Mouse (Mus musculus): Measurements from ENCODE around the gene Efna4.

The Efna4 gene

GRCm38 (mm10) chr3:89308089-89308488 lies 29.7 kb downstream of the Efna4 start:
- DNase-seq (ENCODE audit: extremely low read depth, low read depth, low spot score), result no peak

DNA sequence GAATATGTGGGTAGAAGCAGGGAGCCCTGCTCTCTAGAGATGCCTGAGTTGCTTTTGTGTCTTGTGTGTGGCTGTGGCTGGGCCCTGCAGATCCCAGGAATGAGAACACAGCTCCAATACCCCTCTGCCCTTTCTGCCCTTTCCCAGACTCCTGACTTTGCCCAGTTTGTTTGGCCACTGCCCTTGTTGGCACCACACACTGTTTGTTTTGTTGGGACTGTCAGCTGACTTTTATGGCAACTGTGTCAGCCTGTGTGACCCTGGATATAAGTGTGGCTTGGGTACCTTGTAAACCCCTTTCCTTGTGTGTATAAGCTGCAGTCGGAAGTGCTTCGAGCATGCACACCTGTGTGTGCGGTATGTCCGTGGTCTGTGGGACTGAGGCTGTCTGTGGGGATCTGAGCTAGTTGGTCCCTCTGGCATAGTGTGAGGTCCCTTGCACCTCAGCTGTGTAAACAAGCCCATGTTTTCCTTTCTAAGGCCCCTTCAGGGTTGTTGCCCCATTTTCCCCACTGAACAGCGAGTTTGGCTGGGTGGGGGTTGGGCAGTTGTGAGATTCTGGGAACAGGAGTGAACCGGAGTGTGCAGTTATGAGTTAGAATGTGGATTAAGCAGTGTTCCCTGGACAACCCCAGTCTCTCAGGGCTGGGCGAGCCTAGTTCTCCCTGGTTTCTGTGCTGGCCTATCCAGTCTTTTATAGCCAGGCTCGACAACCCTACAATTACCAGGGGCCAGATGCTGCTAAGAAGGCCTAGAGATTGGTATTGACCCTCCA lies 32.1 kb downstream of the Efna4 start:
- no peak for DNase-seq (ENCODE audit: extremely low read depth, low read depth, low spot score)

DNA sequence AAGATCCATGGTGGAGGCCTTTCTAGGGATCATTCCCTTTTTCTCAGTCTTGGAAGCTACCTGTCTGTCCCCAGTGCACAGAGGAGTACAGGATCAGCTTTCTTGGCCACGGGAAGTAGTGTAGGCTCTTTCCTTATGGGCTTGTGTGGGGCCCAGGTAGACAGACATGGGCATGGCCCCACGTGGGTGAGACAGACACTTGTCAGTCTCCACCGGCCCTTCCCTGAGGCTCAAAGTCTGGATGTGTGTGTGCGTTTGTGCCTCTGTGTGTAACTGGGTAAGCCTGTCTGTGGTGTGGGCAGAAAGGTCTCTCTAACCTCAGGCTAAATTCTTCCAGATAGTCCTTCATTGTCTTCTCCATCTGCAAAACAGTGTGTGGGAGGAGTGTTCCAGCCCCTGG lies 32.7 kb downstream of the Efna4 start:
- DNase-seq (ENCODE audit: extremely low read depth, low read depth, low spot score), result no peak

- no peak for DNase-seq (ENCODE audit: extremely low read depth, low read depth, low spot score)
Observed at GRCm38 (mm10) chr3:89304440-89304839, 33.4 kb downstream of the Efna4 start.

DNA sequence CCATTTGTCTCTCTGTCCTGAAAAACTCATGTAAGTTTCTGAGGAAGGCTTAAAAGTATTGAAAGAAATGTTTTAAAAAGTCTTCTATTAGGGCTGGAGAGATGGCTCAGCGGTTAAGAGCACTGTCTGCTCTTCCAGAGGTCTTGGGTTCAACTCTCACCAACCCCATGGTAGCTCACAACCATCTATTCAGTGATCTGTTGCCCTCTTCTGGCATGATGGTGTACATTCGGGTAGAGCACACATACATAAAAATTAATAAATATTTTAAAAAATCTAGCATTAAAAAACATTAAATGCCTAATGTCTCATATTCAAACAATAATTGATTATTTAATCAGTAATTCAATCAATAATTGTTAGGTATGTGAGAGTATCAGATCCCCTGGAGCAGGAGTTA lies 37.3 kb downstream of the Efna4 start:
- DNase-seq (ENCODE audit: extremely low read depth, low read depth, low spot score), result no peak

DNA sequence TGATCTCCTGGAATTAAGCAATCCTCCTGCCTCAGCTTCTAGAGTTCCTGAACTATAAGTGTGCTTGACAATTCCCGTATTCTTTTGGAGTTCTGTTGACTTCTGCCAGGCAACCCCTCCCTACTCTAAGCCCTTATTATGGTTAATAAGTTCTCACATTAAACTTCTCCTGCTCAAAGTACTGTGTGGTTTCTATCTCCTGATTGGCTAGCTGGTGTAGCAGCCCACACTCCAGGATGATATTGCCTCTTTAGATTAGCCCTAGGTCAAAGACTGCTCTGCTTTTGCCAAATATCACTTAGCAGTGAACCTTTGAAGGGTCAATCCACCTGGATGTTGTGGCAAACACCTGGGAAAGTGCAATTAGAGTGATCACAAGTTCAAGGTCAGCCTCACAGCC lies 37.8 kb downstream of the Efna4 start:
- no peak for DNase-seq (ENCODE audit: extremely low read depth, low read depth, low spot score)

GRCm38 (mm10) chr3:89299499-89299898 lies 38.3 kb downstream of the Efna4 start:
- no peak for DNase-seq (ENCODE audit: extremely low read depth, low read depth, low spot score)

DNA sequence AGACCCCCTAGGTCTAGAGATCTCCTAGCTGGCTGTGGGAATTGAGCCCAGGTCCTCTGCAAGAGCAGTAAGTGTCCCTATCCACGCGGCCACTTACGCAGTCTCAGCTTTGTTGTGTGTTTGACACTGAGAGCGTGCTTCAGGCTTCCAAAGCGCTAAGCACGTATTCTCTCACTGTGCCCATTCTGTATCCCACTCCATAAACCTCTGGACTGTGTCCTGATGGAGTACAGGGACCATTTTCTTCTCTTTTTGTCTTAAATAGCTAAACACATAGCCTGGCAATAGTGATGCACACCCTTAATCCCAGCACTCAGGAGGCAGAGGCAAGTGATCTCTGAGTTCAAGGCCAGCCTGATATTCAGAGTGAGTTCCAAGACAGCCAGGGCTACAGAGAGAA lies 38.9 kb downstream of the Efna4 start:
- DNase-seq (ENCODE audit: extremely low read depth, low read depth, low spot score), result no peak

GRCm38 (mm10) chr3:89296761-89297396 lies 40.9 kb downstream of the Efna4 start:
- DNase-seq (ENCODE audit: extremely low read depth, low read depth, low spot score), result no peak

- DNase-seq (ENCODE audit: extremely low read depth, low read depth, low spot score), result no peak
Observed at GRCm38 (mm10) chr3:89295685-89296230, 42.1 kb downstream of the Efna4 start.

DNA sequence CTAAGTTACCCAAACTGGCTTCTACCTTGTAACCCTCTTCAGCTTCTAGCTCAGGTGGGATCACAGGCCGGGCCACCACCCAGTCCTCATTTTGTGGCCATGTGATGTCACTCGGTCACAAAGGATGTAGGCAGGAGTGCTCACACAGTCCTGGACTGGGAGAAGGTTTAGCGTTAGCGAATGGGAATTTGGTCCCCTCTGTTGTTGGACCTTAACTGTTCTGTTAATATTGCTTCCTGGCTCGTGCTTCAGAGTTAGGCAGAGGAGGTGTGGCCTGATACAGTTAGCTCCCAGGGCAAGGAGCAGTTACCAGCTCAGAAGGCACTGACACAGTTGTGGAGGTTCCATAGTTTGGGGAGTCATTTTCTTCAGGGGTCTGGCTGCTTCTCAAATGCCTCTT lies 43.6 kb downstream of the Efna4 start:
- no peak for DNase-seq (ENCODE audit: extremely low read depth, low read depth, low spot score)

GRCm38 (mm10) chr3:89293247-89293918 lies 44.4 kb downstream of the Efna4 start:
- no peak for DNase-seq (ENCODE audit: extremely low read depth, low read depth, low spot score)

- no peak for DNase-seq (ENCODE audit: extremely low read depth, low read depth, low spot score)
Observed at GRCm38 (mm10) chr3:89292303-89292702, 45.5 kb downstream of the Efna4 start.

GRCm38 (mm10) chr3:89291874-89292273 lies 46.0 kb downstream of the Efna4 start:
- DNase-seq (ENCODE audit: extremely low read depth, low read depth, low spot score), result no peak

GRCm38 (mm10) chr3:89288503-89288928 lies 49.3 kb downstream of the Efna4 start:
- no peak for DNase-seq (ENCODE audit: extremely low read depth, low read depth, low spot score)

- DNase-seq (ENCODE audit: extremely low read depth, low read depth, low spot score), result no peak
Observed at GRCm38 (mm10) chr3:89287286-89287685, 50.5 kb downstream of the Efna4 start.

DNA sequence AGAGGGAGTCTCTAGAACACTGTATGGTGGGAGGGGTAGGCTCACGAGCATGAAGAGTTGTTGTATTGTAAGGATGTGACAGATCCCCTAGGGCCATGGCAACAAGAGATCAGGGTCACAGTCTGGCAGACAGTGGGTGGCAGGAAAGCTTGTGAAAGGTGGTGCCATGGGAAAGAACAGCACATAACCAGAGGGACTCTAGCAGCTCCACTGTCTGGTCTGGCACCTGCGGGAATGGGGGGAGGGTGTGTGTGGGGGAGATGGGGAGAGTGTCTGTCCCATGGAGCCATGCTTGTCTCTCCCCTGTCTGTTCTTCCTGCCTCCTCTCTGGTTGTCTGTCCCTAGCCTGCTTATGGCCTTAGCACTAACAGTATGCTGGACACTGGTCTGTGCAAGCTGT lies 52.3 kb downstream of the Efna4 start:
- no peak for DNase-seq (ENCODE audit: extremely low read depth, low read depth, low spot score)

- no peak for DNase-seq (ENCODE audit: extremely low read depth, low read depth, low spot score)
Observed at GRCm38 (mm10) chr3:89284261-89284660, 53.6 kb downstream of the Efna4 start.

All from fat pad, adult 2 months (tissue).